Mouse (Mus musculus) spleen, postnatal 14 days (tissue): ENCODE measurements around the gene Map7.

Experiments
- DNase-seq, 2 experiments: peaks; one replicate each; pipeline ENCODE4 v3.0.0; 2021 to 2022; ENCODE audit warnings: low spot score in 2 of 2

Gene Map7

DNA sequence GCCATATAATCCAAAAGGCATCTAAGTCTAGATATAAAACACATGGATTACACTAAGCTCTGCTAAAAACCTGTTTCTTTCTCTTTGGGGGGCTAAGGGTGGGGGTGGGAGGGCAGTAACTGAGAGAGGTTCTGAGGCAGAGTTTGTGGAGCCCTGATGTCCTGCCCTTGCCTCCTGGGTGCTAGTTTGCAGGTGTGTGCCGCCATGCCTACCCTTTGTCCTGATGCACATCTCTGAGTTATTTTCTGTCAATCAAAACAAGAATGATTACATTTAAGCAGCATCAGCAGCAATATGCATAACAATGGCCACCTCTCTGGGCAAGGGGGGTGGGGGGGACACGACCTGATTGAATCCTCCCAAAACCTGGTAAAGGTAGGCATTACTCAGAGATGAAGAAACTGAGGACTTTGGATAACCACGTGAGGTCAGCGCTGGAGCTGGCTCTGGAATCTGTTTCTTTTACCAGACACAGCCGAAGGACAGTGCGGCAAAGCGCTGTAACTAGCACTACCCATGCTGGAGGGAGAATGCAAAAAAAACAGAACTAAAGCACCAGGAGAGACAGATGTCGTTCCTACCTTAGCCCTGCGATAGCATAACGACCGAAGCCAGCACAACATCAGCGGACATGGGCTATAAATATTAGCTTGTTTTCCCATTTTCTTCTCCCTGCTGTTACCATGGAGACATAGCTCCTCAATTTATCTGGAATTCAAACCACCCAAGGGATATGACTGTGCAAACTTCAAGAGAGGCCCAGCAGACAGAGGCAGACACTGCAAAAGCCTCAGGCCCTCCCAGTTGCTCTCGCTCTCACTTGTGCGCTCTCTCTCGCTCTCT lies 137.9 kb downstream of the Map7 start:
- no peak for DNase-seq

DNA sequence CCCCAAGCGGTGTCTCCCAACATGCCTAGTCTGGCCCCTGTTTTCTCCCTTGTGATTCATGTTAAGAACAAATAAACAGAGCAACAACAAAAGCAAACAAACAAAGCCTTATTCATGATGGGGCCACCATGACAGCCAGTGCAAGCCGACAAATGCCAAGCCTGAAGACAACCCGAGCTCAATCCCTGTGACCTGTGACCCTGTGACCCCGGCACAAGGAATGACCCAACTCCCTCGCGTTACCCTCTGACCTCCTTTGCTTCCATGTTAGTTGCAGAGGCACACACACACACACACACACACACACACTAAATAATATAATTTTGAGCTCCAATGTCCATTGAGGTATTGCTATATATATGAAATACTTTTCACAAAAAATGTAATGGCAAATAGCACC lies 139.1 kb downstream of the Map7 start:
- DNase-seq: no peak

DNA sequence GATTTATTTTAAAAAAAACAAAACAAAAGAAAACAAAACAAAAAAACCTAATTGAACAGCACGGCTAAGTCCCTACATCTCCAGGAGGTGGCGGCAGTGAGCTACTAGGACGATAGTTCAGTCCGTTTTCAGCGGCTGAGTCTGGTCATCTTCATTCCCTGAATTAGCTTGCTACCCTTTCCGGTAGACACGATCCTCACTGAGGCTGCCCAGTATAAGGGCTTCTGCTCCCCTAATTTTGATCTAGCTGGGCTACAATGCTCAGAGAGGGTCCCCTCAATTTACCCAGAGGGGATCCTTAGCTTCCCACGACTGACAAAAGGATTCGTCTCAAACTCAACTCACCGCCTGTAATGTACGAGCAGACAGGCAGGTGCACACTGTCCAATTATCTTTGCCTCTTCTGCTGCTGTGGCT lies 142.2 kb downstream of the Map7 start:
- peak; percentile 50 to 74 for DNase-seq

DNA sequence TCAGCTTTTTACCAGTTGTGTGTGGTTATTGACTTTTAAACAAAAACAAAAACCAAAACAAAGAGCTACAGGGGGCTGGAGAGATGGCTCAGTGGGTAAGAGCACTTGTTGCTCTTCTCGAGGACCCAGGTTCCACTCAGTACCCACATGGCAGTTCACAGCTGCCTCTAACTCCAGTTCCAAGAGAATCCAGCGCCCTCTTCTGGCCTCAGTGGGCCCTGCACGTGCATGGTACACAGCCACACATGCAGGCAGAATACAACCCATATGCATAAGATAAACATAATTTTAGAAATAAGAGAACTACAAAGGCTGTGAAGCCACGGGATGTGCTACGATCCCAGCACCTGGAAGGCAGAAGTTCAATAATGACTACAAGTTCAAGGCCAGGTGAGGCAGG lies 147.7 kb downstream of the Map7 start:
- peak in 1 of 2 experiments; percentile 16 for DNase-seq

DNA sequence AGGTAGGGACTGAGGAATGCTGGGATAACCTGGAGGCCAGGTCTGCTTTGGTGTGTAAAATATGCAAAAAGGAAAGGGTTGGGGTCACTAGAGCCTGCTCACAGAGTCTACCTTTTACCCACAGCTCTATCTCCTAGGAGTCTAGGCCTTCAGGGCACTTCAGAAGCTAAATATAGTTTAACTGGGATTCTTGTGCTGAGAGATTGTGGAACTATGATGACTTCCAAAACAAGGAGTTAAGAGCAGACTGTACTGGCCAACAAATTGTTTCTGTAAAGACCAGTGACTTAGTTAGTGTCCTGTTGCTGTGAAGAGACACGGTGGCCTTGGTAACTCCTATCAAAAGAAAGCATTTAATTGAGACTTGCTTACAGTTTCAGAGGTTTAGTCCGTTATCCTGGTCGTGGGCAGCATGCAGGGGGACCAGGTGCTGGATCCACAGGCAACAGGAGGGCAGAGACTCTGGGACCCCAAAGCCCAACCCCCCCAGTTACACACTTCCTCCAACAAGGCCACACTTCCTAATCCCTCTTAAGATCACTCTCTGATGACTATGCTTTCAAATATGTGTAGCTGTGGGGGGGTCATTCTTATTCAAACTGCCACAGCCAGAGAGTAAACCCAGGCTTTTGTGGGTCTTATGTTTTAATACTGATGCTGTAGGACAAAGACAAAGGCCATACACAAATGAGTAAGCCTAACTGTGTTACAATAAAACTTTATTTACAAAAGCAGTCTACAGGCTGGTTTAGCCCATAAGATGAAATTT lies 150.1 kb downstream of the Map7 start:
- no peak for DNase-seq

DNA sequence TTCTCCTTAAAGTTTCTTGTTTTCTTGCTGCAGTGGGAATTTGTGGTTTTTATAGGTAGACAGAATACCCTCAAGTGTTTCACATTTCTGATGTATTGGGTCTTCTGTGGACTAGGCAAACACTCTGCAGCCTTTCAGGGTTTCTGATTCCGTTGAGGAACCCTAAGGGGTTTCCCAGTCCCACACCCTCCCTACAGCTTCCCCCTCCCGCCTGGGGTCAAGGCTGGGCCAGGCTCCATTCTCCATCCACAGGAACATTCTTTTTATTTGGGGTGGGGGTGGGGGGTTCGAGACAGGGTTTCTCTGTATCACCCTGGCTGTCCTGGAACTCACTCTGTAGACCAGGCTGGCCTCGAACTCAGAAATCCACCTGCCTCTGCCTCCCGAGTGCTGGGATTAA lies 150.8 kb downstream of the Map7 start:
- DNase-seq: no peak

DNA sequence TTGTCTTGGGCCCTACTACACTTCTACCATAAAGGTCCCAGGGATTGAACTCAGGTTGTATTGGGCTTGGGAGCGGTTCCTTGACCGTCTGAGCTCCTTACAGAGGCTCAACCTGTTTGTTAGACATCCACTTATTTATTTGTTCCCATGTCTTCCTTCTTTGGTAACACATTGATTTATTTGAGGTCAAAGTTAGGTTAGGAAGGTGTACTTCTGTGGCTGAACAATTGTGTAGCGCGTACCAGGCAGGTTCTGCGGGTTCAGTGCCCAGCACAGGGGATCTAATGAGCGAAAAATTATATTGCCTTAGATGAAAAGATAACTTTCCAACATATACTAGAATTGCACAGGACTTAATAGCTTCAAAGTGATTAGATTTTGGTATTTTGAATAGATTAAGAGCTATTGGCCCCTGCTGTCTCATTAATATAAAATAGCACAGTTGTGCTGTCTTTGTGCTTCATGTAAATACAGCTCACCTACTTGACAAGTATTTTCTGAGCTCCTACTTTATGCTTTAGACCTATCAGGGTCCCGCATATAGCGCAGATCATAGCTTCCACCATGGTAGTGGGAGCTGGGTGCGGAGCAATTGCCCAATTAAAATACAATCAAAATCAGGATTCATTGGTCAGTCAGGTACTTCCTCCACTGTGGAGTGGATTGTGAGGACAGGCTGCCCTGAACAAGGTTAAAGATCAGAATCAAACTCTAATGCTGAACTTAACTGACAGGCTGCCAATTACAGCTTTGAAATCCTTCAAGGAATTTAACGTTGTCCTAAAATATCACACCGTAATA lies 162.9 kb downstream of the Map7 start:
- no peak for DNase-seq

DNA sequence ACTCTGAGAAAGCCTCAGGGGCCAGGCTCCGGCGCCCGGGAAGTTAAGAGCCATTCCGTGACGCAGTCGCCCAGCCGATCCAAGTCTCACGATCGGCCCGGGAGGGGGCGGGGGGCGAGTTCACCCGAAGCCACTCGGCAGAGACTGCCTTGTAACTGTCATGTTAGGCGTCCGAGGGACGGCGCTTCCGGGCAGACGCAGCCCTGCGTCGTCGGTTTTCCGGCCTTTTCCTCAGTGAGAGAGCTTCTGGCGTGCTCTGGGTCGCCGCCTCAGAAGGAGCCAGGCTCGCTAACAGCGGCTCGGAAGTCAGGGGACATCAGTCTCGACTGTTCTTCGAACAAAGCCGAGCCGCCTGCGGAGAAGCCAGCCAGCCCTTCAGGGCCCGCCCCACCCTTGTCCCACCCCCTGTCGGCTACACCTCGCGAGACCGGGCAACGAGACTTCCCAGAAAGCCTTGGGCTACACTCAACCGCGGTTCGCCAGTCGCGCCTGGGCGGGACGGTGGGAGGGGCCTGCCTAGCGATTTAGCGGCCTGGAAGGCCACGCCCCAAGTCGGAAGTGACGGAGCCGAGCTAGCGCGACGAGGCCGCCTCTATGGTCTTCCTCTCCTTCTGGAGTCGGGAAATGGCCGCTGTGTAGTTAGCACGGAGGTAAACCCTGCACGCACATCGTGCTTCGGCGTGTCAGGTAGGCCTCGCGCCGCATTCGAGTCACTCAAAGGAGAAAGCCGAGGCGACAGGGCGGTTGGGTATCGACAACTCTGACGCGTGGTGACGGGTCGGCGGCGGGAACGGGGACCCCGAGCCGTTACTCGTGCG lies 163.9 kb downstream of the Map7 start, which contains the start of gene Bclaf1:
Gene Bclaf1 (plus strand): TSS at position 552 of the 818 bp plus-strand sequence.
- peak; percentile 100 for DNase-seq

DNA sequence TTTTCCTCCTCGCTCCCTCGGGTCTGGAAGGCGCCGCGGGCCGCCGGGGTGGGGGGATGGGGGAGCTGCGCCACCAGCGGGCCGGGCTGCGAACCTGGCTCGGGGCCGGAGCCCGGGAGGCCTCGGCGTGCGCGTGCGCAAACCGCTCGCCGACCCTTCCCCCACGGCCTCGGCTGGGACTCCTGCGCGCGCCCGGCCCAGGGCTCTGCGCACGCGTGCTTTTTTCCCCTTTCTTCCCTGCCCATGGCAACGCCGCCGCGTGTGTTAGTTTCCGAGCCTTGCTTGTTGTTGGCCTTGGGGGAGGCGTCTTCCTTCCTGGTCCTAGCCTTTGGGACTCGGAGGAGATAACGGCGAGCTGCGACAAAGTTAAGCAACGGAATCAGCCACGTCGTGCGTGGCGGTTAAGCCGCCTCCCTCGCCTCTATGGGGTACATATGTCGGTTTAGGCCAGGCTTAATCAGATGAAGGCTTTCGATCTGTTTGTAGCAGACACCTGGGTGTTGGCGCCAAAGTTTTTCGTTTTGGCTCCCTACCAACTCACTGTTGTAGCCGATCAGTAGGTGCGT lies 164.5 kb downstream of the Map7 start:
- peak; percentile 73 to 76 for DNase-seq

DNA sequence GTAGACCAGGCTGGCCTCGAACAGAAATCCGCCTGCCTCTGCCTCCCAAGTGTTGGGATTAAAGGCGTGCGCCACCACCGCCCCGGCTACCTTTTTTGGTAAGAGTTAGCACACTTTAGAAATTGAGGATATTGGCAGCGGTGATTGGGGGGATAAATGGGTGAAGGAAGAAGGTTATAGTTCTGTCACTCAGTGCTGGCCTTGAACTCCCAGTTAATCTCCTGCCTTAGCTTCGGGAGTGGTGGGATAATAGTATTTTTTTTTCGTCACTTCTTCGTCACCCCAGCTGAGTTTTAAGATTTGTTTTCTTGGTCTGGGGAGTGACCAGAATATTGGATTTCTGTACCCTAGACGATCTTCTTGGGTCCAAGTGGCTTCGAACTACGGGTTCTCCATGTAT lies 165.2 kb downstream of the Map7 start:
- peak in 1 of 2 experiments; percentile 8 for DNase-seq

DNA sequence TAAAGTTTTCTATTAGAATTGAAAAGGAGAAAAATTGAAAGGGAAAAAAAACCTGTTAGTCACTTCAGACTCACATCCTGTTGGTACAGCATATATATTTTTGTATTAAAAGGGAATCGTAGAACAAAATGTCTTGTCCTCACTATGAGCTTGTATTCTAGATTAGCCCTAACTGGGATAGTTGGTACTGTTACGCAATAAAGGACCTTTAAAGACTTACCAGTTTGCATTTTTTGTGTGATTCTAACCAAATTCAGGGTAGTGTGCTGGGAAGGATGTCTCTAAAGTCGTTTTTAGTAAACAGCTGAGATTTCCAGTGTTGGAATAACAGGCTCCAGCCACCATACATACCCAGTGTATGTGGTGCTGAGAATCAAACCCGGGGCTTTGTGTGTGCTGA lies 165.7 kb downstream of the Map7 start:
- DNase-seq: no peak

DNA sequence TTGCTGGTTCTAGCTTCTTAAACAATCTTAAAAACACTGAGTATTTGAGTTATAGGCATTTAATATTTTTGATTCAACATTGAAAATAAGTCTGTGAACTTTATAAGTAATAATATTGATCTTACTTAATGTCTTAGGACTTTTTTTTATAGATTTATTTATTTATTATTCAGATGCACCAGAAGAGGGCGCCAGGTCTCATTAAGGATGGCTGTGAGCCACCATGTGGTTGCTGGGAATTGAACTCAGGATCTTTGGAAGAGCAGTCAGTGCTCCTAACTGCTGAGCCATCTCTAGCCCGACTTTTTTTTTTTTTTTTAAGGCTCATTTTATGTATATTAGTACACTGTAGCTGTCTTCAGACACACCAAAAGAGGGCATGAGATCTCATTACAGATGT lies 166.5 kb downstream of the Map7 start:
- peak in 1 of 2 experiments; percentile 24 for DNase-seq

DNA sequence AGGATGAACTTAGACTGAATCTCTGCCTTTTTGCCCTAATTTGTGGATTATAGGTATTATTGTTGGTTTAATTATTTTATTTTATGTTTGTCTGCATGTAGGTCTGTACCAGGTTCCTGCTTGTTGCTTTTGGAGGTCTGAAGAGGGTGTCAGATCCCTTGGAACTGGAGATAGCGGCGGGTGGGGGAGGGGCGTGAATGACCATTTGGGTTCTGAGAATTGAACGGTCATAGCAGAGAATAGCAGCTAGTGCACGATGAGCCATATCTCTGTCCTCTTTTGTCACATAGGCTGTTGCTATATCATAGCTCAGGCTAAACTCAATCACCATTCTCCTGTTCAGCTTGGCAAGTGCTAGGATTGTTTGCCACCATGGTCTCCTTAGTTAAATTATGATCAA lies 169.2 kb downstream of the Map7 start:
- DNase-seq: no peak

DNA sequence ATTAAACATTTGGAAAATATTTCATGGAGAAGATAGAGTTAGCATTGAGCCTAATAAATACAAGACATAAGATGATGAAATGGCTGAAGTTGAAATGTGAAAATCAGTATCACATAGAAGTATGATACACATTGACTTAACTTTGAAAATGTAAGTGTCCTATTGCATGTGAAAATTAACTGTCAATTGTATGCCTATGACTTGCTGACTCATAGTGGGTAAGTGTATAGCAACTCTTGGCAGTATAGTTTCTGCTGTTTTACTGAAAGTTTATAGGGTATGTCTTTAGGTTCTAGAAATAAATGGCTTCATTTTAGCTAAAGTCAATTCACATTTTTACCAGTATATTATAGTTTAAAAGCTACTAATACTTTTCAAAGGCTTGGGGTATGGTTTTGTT lies 178.0 kb downstream of the Map7 start:
- no peak for DNase-seq
